Mouse (Mus musculus) megakaryocyte, embryonic 14.5 days (primary cell): ENCODE measurements around the gene St3gal2. TPM values are rescaled to one million over a fixed set of nuclear protein-coding genes. Genes with fewer than 3 reads are reported as not detected.
"Not testable (repeated sequence)": the region's sequence is repeated elsewhere in the genome, so short reads cannot be mapped to it uniquely, and the experiment has no call there.

Source experiments
- H3K27me3 ChIP-seq: replicated peaks from 2 replicates; pipeline ENCODE3; 2012; ENCODE audit warnings: inconsistent platforms
- H3K36me3 ChIP-seq: replicated peaks from 2 replicates; pipeline ENCODE3; 2012; ENCODE audit warnings: low read length, inconsistent platforms, mixed read lengths
- H3K4me1 ChIP-seq: 2 replicates; pipeline ENCODE4 v1.6.1; 2012; ENCODE audit warnings: inconsistent platforms
- H3K4me3 ChIP-seq: replicated peaks from 2 replicates; pipeline ENCODE3; 2012; ENCODE audit warnings: moderate library complexity, mild to moderate bottlenecking, inconsistent platforms
- H3K9me3 ChIP-seq: 2 replicates; pipeline ENCODE4 v1.6.1; 2012; ENCODE audit warnings: inconsistent platforms
- FLI1 ChIP-seq: IDR thresholded peaks from 2 replicates; pipeline ENCODE4 v1.6.1; 2012; ENCODE audit warnings: low read length, inconsistent platforms, mixed read lengths
- GATA1 ChIP-seq: IDR thresholded peaks from 3 replicates; pipeline ENCODE4 v1.6.1; 2012; ENCODE audit warnings: mixed read lengths, low read length, inconsistent platforms, borderline replicate concordance
- polyA plus RNA-seq: library from polyadenylated mRNA; stranded (reverse); fragments of >175 nt; gene quantifications from 2 replicates; pipeline ENCODE4 v1.2.3, GENCODE M21; 2012; ENCODE audit warnings: low replicate concordance; ENCODE audit not compliant: insufficient read depth

St3gal2 gene
- polyA plus RNA-seq, 1 experiment, result 19.8 TPM

- TF ChIP-seq FLI1 (no peak), GATA1 (no peak)
- Histone ChIP-seq H3K4me3 (no peak overlapping the region), H3K9me3 (no peaks in the 10 kb centered on the region), H3K36me3 (no peaks in the 10 kb centered on the region), H3K27me3 (peaks cover 9% of the 10 kb centered on the region), H3K4me1 (peaks cover 25% of the 10 kb centered on the region)
Measured at GRCm38 (mm10) chr8:110906682-110907081, 13.0 kb upstream of the St3gal2 start.

DNA sequence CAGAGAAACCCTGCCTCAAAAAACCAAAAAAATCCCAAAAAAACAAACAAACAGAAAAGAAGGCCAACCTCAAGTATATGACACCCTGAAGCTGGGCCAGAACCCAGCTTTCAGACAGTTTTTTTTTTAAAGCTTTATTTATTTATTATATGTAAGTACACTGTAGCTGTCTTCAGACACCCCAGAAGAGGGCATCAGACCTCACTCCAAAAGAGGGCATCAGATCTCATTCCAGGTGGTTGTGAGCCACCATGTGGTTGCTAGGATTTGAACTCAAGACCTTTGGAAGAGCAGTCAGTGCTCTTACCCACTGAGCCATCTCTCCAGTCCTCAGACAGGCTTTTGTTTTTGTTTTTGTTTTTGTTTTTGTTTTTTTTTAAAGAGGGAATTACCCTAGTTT, 9.9 kb upstream of the St3gal2 start:
- H3K36me3 ChIP-seq, H3K27me3 ChIP-seq, H3K4me3 ChIP-seq, H3K9me3 ChIP-seq: not testable (repeated sequence)
- H3K4me1 ChIP-seq, result peaks cover 36% of the 10 kb centered on the region

GRCm38 (mm10) chr8:110911576-110912570, 7.8 kb upstream of the St3gal2 start:
- TF ChIP-seq FLI1, result no peak
- no peak for TF ChIP-seq GATA1
- Histone ChIP-seq H3K4me3 (peak overlapping the region; percentile 53), H3K36me3 (no peaks in the 10 kb centered on the region), H3K4me1 (peaks cover 21% of the 10 kb centered on the region), H3K9me3 (no peaks in the 10 kb centered on the region), H3K27me3 (peaks cover 1% of the 10 kb centered on the region)

DNA sequence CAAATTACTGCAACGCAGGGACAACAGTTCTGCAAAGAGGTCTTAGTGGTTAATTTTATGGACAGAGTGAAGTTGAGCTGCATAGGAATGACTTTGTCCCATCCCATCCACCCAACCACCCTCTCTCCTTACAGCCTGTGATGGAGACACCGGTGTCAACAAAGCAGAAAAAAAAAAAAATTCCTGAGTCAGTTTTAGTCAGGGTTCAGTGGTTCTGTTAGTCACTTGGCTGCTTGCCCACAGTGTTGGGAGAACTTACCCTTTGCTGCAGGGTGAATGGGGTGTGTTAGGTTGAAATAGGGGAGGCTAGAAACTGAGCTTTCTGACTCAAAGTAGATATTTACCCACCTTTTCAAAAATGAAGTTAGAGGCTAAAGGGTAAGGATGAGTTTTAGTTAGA, 2.3 kb upstream of the St3gal2 start:
- TF ChIP-seq FLI1, result no peak
- no peak for TF ChIP-seq GATA1
- no peak overlapping the region for H3K4me3 ChIP-seq
- peaks cover 55% of the 10 kb centered on the region for H3K4me1 ChIP-seq
- H3K36me3 ChIP-seq, result peaks cover 12% of the 10 kb centered on the region
- no peaks in the 10 kb centered on the region for H3K27me3 ChIP-seq
- H3K9me3 ChIP-seq, result no peaks in the 10 kb centered on the region

DNA sequence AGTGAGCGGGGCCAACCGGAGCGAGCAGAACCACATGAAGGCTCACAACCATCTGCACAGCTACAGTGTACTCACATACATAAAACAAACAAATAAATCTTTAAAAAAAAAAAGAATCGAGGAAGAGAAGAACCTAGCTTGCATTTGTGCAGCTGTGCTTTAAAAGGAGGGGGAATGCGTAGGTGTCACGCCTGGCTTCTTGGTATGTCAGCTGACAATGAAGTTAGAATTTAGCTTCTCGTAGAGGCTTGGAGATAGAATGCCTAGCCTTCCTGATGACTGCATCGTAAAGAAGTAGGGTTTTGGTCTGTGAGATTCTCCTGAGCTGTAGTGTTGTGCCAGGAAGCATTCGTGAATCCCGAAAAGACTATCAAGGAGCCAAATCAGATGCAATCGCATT, 1.7 kb upstream of the St3gal2 start:
- no peak for TF ChIP-seq FLI1
- TF ChIP-seq GATA1, result no peak
- H3K36me3 ChIP-seq, result peaks cover 16% of the 10 kb centered on the region
- H3K9me3 ChIP-seq, result no peaks in the 10 kb centered on the region
- H3K4me3 ChIP-seq, result no peak overlapping the region
- H3K27me3 ChIP-seq, result no peaks in the 10 kb centered on the region
- H3K4me1 ChIP-seq, result peaks cover 56% of the 10 kb centered on the region

GRCm38 (mm10) chr8:110918460-110918859, 1.3 kb upstream of the St3gal2 start:
- Histone ChIP-seq H3K27me3 (no peaks in the 10 kb centered on the region), H3K4me3 (no peak overlapping the region), H3K9me3 (no peaks in the 10 kb centered on the region), H3K36me3 (peaks cover 18% of the 10 kb centered on the region), H3K4me1 (peaks cover 56% of the 10 kb centered on the region)
- no peak for TF ChIP-seq FLI1
- TF ChIP-seq GATA1, result no peak

GRCm38 (mm10) chr8:110920032-110920772, 480 bp downstream of the St3gal2 start:
- Histone ChIP-seq H3K9me3 (no peaks in the 10 kb centered on the region), H3K36me3 (peaks cover 34% of the 10 kb centered on the region), H3K4me3 (peak overlapping the region; percentile 94), H3K27me3 (no peaks in the 10 kb centered on the region), H3K4me1 (peaks cover 73% of the 10 kb centered on the region)
- no peak for TF ChIP-seq GATA1
- no peak for TF ChIP-seq FLI1

GRCm38 (mm10) chr8:110920773-110921277, 1.1 kb downstream of the St3gal2 start:
- Histone ChIP-seq H3K27me3 (no peaks in the 10 kb centered on the region), H3K9me3 (no peaks in the 10 kb centered on the region), H3K4me1 (peaks cover 80% of the 10 kb centered on the region), H3K4me3 (peak overlapping the region; percentile 94), H3K36me3 (peaks cover 38% of the 10 kb centered on the region)
- TF ChIP-seq FLI1 (no peak), GATA1 (no peak)

- peaks cover 38% of the 10 kb centered on the region for H3K36me3 ChIP-seq
- peaks cover 88% of the 10 kb centered on the region for H3K4me1 ChIP-seq
- H3K9me3 ChIP-seq, result no peaks in the 10 kb centered on the region
- no peaks in the 10 kb centered on the region for H3K27me3 ChIP-seq
- TF ChIP-seq FLI1 (no peak), GATA1 (no peak)
- peak overlapping the region; percentile 94 for H3K4me3 ChIP-seq
Measured at GRCm38 (mm10) chr8:110921492-110922230, 1.9 kb downstream of the St3gal2 start.

- H3K36me3 ChIP-seq, result peaks cover 54% of the 10 kb centered on the region
- H3K4me1 ChIP-seq, result peaks cover 98% of the 10 kb centered on the region
- H3K27me3 ChIP-seq, result no peaks in the 10 kb centered on the region
- TF ChIP-seq FLI1 (no peak), GATA1 (no peak)
- no peaks in the 10 kb centered on the region for H3K9me3 ChIP-seq
- H3K4me3 ChIP-seq, result no peak overlapping the region
Measured at GRCm38 (mm10) chr8:110925691-110926140, 6.0 kb downstream of the St3gal2 start.
